Mouse (Mus musculus) thymus, adult 2 months (tissue): ENCODE results near the gene Tert.

ENCODE experiments used
- CTCF ChIP-seq: fragments of 200-500 bp; IDR thresholded peaks from 2 replicates; pipeline ENCODE4 v1.5.1; 2012; ENCODE audit warnings: mild to moderate bottlenecking, control low read depth, low read length, moderate library complexity, borderline replicate concordance; ENCODE audit not compliant: control insufficient read depth, poor library complexity, insufficient read depth; ENCODE audit errors: extremely low read depth
- POLR2A ChIP-seq: fragments of 200-500 bp; IDR thresholded peaks from 2 replicates; pipeline ENCODE4 v1.6.1; 2012; ENCODE audit warnings: mild to moderate bottlenecking, low read length, control low read depth, moderate library complexity; ENCODE audit not compliant: control insufficient read depth, poor library complexity, insufficient read depth; ENCODE audit errors: extremely low read depth

DNA sequence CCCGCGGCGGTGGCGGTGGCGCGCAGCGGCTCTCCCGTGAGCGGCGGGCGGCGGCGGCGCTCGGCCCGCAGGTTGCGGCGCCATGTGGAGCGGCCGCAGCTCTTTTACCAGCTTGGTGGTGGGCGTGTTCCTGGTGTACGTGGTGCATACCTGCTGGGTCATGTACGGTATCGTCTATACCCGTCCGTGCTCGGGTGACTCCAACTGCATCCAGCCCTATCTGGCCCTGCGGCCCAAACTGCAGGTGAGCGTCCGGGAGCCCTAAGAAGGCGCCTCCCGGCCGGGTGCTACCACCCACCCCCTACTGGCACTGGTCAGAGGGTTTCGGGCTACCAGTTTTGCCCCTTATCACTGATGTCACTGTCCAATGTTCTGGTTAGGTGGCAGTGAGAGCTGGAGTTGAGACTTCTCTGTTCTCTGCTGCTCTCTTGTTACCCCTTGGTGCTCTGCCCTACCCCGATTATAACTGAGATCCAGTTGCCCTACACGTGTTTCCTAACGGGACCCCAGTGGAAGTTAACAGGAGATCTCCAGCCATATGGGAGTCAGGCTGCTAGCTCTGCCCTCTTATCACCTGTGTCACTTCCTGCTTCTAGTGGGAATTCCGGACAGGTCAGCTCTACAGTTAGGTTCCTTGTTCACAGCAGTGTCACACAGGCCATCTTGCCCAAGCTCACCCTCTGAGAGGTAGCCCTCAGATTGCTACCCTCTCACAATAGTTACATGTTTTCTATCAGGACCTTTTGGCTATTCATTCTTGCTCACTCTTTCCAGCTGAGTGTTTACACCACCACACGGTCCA lies 22.4 kb upstream of the Tert start:
- no peak for TF ChIP-seq POLR2A
- no peak for TF ChIP-seq CTCF
